Mouse (Mus musculus) mouse trophoblast stem cell (cell line): ENCODE data around the gene Gm6460.
"Not testable (repeated sequence)": the region's sequence is repeated elsewhere in the genome, so short reads cannot be mapped to it uniquely, and the experiment has no call there.

ENCODE experiments used
- in situ Hi-C, 2 experiments: fragments of 300-500 bp; cut with MseI, MboI; formaldehyde crosslinking; loops; 2 replicates in 1 of 2; 3 replicates in 1 of 2; pipeline ENCODE4 v1.15.1; 2025

The Gm6460 gene

GRCm38 (mm10) chr5:11594613-11595012 lies at the start of gene Gm6460:
Gm6460 (plus strand) TSS chr5:11594913.
- in situ Hi-C loops: not testable (repeated sequence)
